Mouse (Mus musculus) lung, embryonic 14.5 days (tissue): Measurements from ENCODE around the gene Myzap. TPM values are rescaled to one million over a fixed set of nuclear protein-coding genes. Genes with fewer than 3 reads are reported as not detected.
A peak's percentile ranks its signal among the peaks of the same experiment; 100 is the strongest.

ENCODE experiments used
- ATAC-seq: fragments of 200-750 bp; cut with Nextera tagmentation; 2 replicates; pipeline ENCODE4 v1.8.0; 2017; ENCODE audit warnings: mild to moderate bottlenecking, moderate TSS enrichment, moderate library complexity; ENCODE audit not compliant: insufficient read depth
- DNase-seq: peaks from one replicate; pipeline ENCODE4 v3.0.0-alpha.2; 2015
- H3K27ac ChIP-seq: fragments of 300-500 bp; sonication (generic); 2 replicates; pipeline ENCODE4 v1.5.1; 2014; ENCODE audit warnings: low read depth, mild to moderate bottlenecking, moderate library complexity
- H3K27me3 ChIP-seq: fragments of 300-500 bp; sonication (generic); 2 replicates; pipeline ENCODE4 v1.6.1; 2014; ENCODE audit warnings: low read length, control low read depth; ENCODE audit not compliant: insufficient read depth
- H3K36me3 ChIP-seq: fragments of 300-500 bp; sonication (generic); 2 replicates; pipeline ENCODE4 v1.6.1; 2014; ENCODE audit warnings: control low read depth; ENCODE audit not compliant: insufficient read depth
- H3K4me1 ChIP-seq: fragments of 300-500 bp; sonication (generic); 2 replicates; pipeline ENCODE4 v1.6.1; 2014; ENCODE audit warnings: antibody characterized with exemption, control low read depth; ENCODE audit not compliant: insufficient read depth
- H3K4me2 ChIP-seq: fragments of 300-500 bp; sonication (generic); 2 replicates; pipeline ENCODE4 v1.6.1; 2014; ENCODE audit warnings: mild to moderate bottlenecking
- H3K4me3 ChIP-seq: fragments of 300-500 bp; sonication (generic); 2 replicates; pipeline ENCODE4 v1.5.1; 2014; ENCODE audit warnings: low read depth, low read length
- H3K9ac ChIP-seq: fragments of 300-500 bp; sonication (generic); 2 replicates; pipeline ENCODE4 v1.6.1; 2014
- H3K9me3 ChIP-seq: fragments of 300-500 bp; sonication (generic); 2 replicates; pipeline ENCODE4 v1.6.1; 2016; ENCODE audit warnings: low read depth, low read length, control low read depth
- CTCF ChIP-seq: IDR thresholded peaks from 2 replicates; pipeline ENCODE4 v1.5.1; 2016; ENCODE audit warnings: antibody characterized with exemption, low read depth
- WGBS: fragments of 180-500 bp; shearing (Covaris S2); extraction: QIAGEN DNeasy Blood & Tissue Kit; methylation state at CpG from one replicate; pipeline ENCODE4 v1.1.7; 2014; 5-methylcytosine and 5-hydroxymethylcytosine counted together
- polyA plus RNA-seq: library from polyadenylated mRNA; unstranded; fragments of >200 nt; fragmentation: Nextera tagmentation; extraction: Ambion mirVana; gene quantifications from 2 replicates; pipeline ENCODE4 v1.2.1, GENCODE M21; 2014

Myzap gene
- polyA plus RNA-seq, 1 experiment from 2014 or later = 39.0 TPM

DNA sequence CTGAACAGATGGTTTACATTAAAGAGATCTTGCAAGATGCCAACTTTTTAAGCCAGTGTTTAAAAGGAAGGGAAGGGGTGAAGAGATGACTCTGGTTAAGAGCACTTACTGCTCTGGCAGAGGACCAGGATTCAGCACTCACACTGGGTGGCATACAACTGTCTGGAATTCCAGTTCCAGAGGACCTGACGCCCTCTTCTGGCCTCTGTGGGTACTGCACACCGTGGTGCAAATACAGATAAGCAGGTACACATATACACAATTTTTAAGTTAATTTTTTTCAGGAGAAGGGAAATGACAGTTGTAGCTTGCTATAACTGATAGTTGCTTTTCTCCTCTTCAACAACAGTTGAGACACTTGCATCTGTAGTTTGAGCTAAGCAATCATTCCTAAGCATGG lies 62.2 kb downstream of the Myzap start:
- no peak overlapping the region for H3K9ac ChIP-seq
- TF ChIP-seq CTCF = peak; percentile 34
- no peak overlapping the region for H3K4me3 ChIP-seq
- 69% methylated on average over 2 of the region's 2 CpGs for WGBS
- no peak for ATAC-seq
- no peak for DNase-seq
- no peaks in the 10 kb centered on the region for H3K27me3 ChIP-seq
- no peaks in the 10 kb centered on the region for H3K36me3 ChIP-seq
- no peak overlapping the region for H3K4me2 ChIP-seq
- H3K4me1 ChIP-seq = no peaks in the 10 kb centered on the region
- H3K27ac ChIP-seq = no peak overlapping the region
- H3K9me3 ChIP-seq = no peaks in the 10 kb centered on the region

DNA sequence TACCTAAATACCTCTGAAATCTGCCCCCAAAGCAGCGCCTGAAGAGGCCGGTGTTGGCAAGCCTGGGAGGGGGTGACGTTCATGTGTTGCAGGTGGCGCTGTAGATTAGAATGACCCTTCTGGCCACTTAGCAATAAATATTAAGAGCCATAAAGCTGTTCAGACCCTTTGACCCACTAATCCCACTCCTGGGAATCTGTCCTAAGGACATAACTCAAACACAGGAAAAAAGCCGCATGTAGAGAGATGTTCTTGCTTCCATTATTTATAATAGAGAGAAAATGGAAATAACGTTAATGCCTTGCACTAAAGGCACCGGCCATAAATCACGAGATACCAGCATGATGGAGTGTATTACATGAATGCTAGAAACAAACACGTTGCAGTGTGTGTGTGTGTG lies 64.7 kb downstream of the Myzap start:
- H3K4me3 ChIP-seq = no peak overlapping the region
- DNase-seq (no peak), ATAC-seq (no peak)
- 37% methylated on average over 9 of the region's 9 CpGs for WGBS
- no peaks in the 10 kb centered on the region for H3K27me3 ChIP-seq
- no peak overlapping the region for H3K4me2 ChIP-seq
- no peak overlapping the region for H3K27ac ChIP-seq
- no peaks in the 10 kb centered on the region for H3K36me3 ChIP-seq
- TF ChIP-seq CTCF = no peak
- H3K9ac ChIP-seq = no peak overlapping the region
- H3K4me1 ChIP-seq = no peaks in the 10 kb centered on the region
- no peaks in the 10 kb centered on the region for H3K9me3 ChIP-seq

DNA sequence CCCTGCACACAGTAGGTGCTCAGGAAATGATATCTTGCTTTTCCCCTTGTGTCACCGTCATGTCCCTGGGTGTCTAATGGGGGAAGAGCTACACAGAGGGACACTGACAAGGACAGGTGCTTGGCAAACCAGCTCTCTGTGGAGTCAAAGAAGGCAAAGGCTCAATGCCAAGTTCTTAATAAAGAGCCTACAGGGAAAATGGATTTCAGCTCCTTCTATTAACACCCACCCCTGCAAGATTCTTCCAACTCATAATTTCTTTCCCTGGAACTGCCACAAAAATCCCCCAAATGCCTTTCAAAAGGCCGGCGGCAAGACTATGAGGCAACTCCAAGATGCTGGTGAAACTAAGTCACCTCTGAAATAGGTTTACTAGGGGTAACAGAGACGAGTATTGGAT lies 68.3 kb downstream of the Myzap start:
- 90% methylated on average over 4 of the region's 4 CpGs for WGBS
- Histone ChIP-seq H3K4me3 (no peak overlapping the region), H3K9me3 (no peaks in the 10 kb centered on the region), H3K4me1 (no peaks in the 10 kb centered on the region), H3K9ac (no peak overlapping the region), H3K4me2 (no peak overlapping the region), H3K36me3 (no peaks in the 10 kb centered on the region), H3K27ac (no peak overlapping the region), H3K27me3 (no peaks in the 10 kb centered on the region)
- ATAC-seq = no peak
- no peak for DNase-seq
- no peak for TF ChIP-seq CTCF

DNA sequence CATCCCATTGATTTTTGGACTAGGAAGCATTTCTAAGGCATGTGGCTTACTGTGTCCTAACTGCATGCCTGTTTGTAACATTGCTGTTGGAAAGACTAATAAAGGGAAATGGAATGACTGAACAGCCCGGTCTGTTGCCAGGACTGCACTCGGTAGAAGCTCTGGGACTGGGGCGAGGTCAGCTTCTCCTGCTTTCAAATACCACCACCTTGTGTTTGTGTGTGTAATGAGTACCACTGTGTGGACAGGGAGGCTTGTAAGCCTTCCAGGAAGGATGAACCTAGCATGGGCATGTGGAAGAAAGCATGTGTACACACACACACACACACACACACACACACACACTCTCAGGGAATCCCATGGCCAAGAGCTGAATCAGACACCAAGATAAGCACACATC lies 72.3 kb downstream of the Myzap start:
- DNase-seq (no peak), ATAC-seq (no peak)
- H3K9ac ChIP-seq = no peak overlapping the region
- no peak overlapping the region for H3K4me2 ChIP-seq
- 63% methylated on average over 3 of the region's 3 CpGs for WGBS
- H3K4me3 ChIP-seq = no peak overlapping the region
- H3K27ac ChIP-seq = no peak overlapping the region
- TF ChIP-seq CTCF = no peak
- H3K9me3 ChIP-seq = no peaks in the 10 kb centered on the region
- no peaks in the 10 kb centered on the region for H3K27me3 ChIP-seq
- no peaks in the 10 kb centered on the region for H3K36me3 ChIP-seq
- no peaks in the 10 kb centered on the region for H3K4me1 ChIP-seq

DNA sequence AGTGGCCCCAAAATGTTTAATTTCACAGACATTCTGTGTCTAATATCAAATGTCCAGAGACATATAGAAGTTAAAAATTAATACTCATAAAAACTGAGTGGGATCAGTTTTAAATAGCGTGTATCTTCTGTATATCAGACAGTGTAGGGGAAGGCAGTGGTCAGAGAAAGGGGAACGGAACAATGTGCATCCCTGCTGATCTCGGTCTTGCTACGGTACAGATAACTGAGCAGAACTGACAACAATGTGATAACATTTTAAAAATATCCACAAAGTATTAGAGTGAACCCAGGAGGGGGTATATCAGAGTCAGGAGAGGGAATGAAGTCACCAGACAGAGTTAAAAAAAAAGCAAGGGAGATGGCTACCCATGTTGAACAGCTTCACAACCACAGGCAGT lies 74.7 kb downstream of the Myzap start:
- H3K27ac ChIP-seq = no peak overlapping the region
- H3K9me3 ChIP-seq = no peaks in the 10 kb centered on the region
- no peak for ATAC-seq
- H3K27me3 ChIP-seq = no peaks in the 10 kb centered on the region
- DNase-seq = no peak
- no peaks in the 10 kb centered on the region for H3K4me1 ChIP-seq
- H3K4me3 ChIP-seq = no peak overlapping the region
- TF ChIP-seq CTCF = no peak
- no peak overlapping the region for H3K9ac ChIP-seq
- 84% methylated on average over 4 of the region's 4 CpGs for WGBS
- no peak overlapping the region for H3K4me2 ChIP-seq
- no peaks in the 10 kb centered on the region for H3K36me3 ChIP-seq

DNA sequence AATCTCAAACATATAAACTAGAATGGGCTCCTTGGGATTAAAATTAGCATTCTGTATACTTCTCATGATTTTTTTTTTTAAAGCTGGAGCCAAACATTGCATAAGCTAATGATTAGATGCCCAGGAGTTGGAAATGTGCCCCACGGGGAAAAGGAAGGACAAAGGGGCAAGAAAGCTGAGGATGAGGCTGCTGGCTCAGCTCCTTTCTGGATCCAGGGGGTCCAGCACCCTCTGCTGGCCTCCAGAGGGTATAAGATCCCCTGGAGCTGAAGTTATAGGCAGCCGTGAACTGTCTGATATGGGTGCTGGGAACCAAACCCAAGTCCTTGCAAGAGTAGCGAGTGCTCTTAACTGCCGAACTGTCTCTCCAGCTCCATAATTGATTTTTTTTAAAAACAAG lies 76.3 kb downstream of the Myzap start:
- TF ChIP-seq CTCF = peak; percentile 15; the same call in 1 of the 2 replicates
- Histone ChIP-seq H3K4me3 (no peak overlapping the region), H3K9ac (no peak overlapping the region), H3K27ac (no peak overlapping the region), H3K36me3 (no peaks in the 10 kb centered on the region), H3K9me3 (no peaks in the 10 kb centered on the region), H3K27me3 (no peaks in the 10 kb centered on the region), H3K4me2 (no peak overlapping the region), H3K4me1 (no peaks in the 10 kb centered on the region)
- DNase-seq = no peak
- 93% methylated on average over 4 of the region's 4 CpGs for WGBS
- no peak for ATAC-seq

DNA sequence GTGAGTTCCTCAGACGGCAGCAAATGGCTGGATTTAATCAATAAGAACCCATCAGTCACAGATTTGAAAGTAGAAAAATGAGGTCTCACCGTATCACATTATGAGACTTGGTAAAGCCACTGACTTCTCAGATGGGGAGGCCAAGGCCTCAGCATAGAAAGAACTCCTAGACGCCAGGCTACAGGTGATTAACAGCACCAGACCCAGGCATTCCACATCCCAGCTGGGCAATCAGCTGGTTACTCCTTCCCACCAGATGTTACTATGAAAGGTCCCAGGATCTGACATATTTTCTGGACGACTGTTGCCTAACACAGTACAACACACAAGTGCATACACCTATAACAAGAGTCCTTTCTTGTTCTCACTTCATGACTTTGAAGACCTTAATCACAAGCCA lies 78.6 kb downstream of the Myzap start:
- no peak for DNase-seq
- WGBS = 60% methylated on average over 4 of the region's 4 CpGs
- H3K4me2 ChIP-seq = no peak overlapping the region
- ATAC-seq = no peak
- H3K36me3 ChIP-seq = no peaks in the 10 kb centered on the region
- no peaks in the 10 kb centered on the region for H3K27me3 ChIP-seq
- H3K4me3 ChIP-seq = no peak overlapping the region
- H3K4me1 ChIP-seq = no peaks in the 10 kb centered on the region
- no peak overlapping the region for H3K27ac ChIP-seq
- H3K9me3 ChIP-seq = no peaks in the 10 kb centered on the region
- no peak overlapping the region for H3K9ac ChIP-seq
- no peak for TF ChIP-seq CTCF

DNA sequence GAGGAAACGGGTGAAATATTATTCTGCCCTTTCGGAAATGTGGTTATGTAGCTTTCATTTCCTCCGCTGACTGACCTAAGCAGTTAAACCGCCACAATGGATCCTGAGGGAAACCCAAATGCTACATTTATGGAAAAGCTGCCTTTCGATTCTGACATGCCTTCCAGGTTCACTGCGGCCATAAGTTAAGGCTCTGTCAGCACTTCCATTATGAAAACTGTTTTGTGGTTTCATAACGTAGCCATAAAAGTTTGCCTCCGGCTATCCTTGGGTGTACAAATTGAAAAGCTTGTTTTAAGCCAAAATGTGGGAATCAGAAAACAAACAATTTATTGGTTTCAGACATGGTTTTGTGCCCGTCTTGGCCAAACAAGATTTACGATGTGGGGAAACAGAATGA lies 79.3 kb downstream of the Myzap start:
- WGBS = 51% methylated on average over 10 of the region's 10 CpGs
- Histone ChIP-seq H3K9me3 (no peaks in the 10 kb centered on the region), H3K4me1 (no peaks in the 10 kb centered on the region), H3K4me3 (no peak overlapping the region), H3K27ac (no peak overlapping the region), H3K9ac (no peak overlapping the region), H3K27me3 (no peaks in the 10 kb centered on the region), H3K4me2 (no peak overlapping the region), H3K36me3 (no peaks in the 10 kb centered on the region)
- ATAC-seq (no peak), DNase-seq (peak; percentile 17)
- no peak for TF ChIP-seq CTCF
